Mouse (Mus musculus) hindbrain, embryonic 11.5 days (tissue): ENCODE data around the gene Fgfr2. TPM values are rescaled to one million over a fixed set of nuclear protein-coding genes. Genes with fewer than 3 reads are reported as not detected.

Experiments used
- ATAC-seq: fragments of 200-750 bp; cut with Nextera tagmentation; 2 replicates; pipeline ENCODE4 v1.8.0; 2017; ENCODE audit warnings: mild to moderate bottlenecking, moderate TSS enrichment, moderate library complexity; ENCODE audit not compliant: low FRiP score
- DNase-seq: peaks from one replicate; pipeline ENCODE4 v3.0.0-alpha.2; 2015; ENCODE audit warnings: low spot score
- H3K27ac ChIP-seq: fragments of 300-500 bp; sonication (generic); 2 replicates; pipeline ENCODE4 v1.5.1; 2014; ENCODE audit warnings: mild to moderate bottlenecking, low read depth, low read length
- H3K27me3 ChIP-seq: fragments of 300-500 bp; sonication (generic); 2 replicates; pipeline ENCODE4 v1.6.1; 2014; ENCODE audit warnings: mild to moderate bottlenecking, low read length, moderate library complexity, mixed read lengths; ENCODE audit not compliant: control insufficient read depth, insufficient read depth
- H3K36me3 ChIP-seq: fragments of 300-500 bp; sonication (generic); 2 replicates; pipeline ENCODE4 v1.6.1; 2014; ENCODE audit warnings: mild to moderate bottlenecking, low read length, moderate library complexity, mixed read lengths; ENCODE audit not compliant: control insufficient read depth, insufficient read depth
- H3K4me1 ChIP-seq: fragments of 300-500 bp; sonication (generic); replicated peaks from 2 replicates; pipeline ENCODE4 v1.6.1; 2014; ENCODE audit warnings: low read length, mixed read lengths; ENCODE audit not compliant: control insufficient read depth, insufficient read depth
- H3K4me2 ChIP-seq: fragments of 300-500 bp; sonication (generic); replicated peaks from 2 replicates; pipeline ENCODE4 v1.6.1; 2014; ENCODE audit warnings: mild to moderate bottlenecking, low read depth, low read length
- H3K4me3 ChIP-seq: fragments of 300-500 bp; sonication (generic); 2 replicates; pipeline ENCODE4 v1.5.1; 2014; ENCODE audit warnings: low read depth, low read length
- H3K9ac ChIP-seq: fragments of 300-500 bp; sonication (generic); 2 replicates; pipeline ENCODE4 v1.6.1; 2014; ENCODE audit warnings: low read depth, low read length
- H3K9me3 ChIP-seq: fragments of 300-500 bp; sonication (generic); 2 replicates; pipeline ENCODE4 v1.6.1; 2016; ENCODE audit warnings: low read length; ENCODE audit not compliant: control insufficient read depth
- WGBS: fragments of 180-500 bp; shearing (Covaris S2); extraction: QIAGEN DNeasy Blood & Tissue Kit; methylation state at CpG from one replicate; pipeline ENCODE4 v1.1.7; 2014; 5-methylcytosine and 5-hydroxymethylcytosine counted together
- polyA plus RNA-seq: library from polyadenylated mRNA; unstranded; fragments of >200 nt; fragmentation: Nextera tagmentation; extraction: Ambion mirVana; gene quantifications from 2 replicates; pipeline ENCODE4 v1.2.1, GENCODE M21; 2014

The Fgfr2 gene
- polyA plus RNA-seq, 1 experiment from 2014 or later = 71.3 TPM

DNA sequence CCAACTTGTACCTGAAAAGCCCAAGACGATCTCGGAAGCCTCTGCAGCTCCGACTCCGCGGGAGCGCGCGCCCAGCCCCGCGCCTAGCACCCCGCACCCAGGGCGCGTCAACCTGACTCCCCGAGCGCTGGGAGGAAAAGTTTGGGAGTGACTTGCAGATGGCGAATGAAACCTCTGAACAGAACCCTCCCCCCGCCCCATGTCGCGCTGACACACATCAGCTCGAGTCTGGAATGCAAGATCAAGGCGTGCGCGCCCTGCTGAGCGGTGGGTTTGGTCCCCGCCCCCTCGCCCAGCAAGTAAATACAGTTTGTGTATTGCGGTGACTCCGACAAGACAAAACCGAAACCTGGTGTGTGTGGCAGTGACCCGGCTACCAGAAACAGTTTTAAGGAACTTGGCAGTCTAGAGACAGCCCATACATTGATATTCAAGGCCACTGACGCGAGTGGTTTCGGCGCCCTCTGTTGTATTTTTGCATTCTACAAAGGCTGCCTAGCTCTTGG lies 806.1 kb downstream of the Fgfr2 start, which contains the start of gene Chst15:
TSS of gene Chst15 (minus strand) at position 193 of the 506 bp plus-strand sequence.
- H3K4me3 ChIP-seq = peak within 1 kb of the TSS; percentile 76
- H3K27me3 ChIP-seq = no peaks in the 10 kb centered on the region
- H3K9me3 ChIP-seq = no peaks in the 10 kb centered on the region
- no peaks in the 10 kb centered on the region for H3K36me3 ChIP-seq
- ATAC-seq (peak; percentile 68), DNase-seq (peak; percentile 84)
- peaks cover 10% of the 10 kb centered on the region; the same call in 1 of the 2 replicates for H3K4me1 ChIP-seq
- peak within 1 kb of the TSS; percentile 81 for H3K4me2 ChIP-seq
- H3K27ac ChIP-seq = peak within 1 kb of the TSS; percentile 91
- WGBS = under 1% methylated on average over 34 of the region's 34 CpGs
- H3K9ac ChIP-seq = peak within 1 kb of the TSS; percentile 94

DNA sequence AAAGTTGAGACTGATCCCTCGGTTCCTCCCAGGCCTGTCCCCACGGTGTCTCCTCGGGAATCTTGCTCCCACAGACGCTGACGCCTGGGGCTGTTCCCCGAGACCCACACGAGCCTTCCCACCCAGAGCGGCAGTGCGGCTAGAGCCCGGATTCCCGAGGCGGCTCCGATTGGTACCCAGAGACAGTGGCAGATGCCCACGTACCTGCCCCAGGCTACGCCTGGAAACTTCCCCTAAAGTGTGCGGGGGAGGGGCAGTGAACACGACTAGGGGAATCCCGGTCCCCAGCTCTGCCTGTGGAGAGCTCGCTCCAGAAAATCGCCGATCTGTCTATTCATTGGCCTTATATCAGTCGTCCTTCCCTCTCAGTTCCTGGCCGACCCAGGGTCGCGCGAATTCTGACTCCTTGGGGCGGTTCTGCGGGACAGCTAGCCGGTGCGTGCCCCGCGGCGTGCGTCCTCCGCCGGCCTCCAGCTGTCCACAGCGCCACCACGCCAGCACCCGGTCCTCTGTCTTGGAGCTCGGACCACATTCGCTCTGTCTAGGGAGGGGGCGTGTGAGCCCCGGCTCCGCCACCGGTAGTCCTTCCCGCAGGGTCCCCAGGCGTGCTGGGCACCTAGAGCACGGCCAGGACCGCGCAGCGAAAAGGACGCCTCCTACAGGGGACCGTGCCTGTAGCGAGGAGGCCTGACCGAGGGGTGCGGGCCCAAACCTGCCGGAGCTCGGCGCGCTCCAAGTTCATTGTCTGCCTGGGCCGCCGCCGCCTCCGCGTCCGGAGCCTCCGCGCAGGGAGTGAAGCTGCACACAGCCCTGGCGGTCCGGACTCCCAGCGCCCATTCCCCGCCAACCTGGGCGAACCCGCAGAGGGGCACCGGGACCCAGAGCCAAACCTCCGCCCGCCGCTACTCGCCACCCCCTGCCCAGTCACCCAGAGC lies 806.8 kb downstream of the Fgfr2 start:
- WGBS = under 1% methylated on average over 76 of the region's 79 CpGs
- peak overlapping the region; percentile 76 for H3K4me3 ChIP-seq
- peaks cover 10% of the 10 kb centered on the region; the same call in 1 of the 2 replicates for H3K4me1 ChIP-seq
- peak; percentile 75 for DNase-seq
- H3K27me3 ChIP-seq = no peaks in the 10 kb centered on the region
- no peaks in the 10 kb centered on the region for H3K9me3 ChIP-seq
- H3K36me3 ChIP-seq = no peaks in the 10 kb centered on the region
- peak; percentile 84 for ATAC-seq
- H3K9ac ChIP-seq = peak overlapping the region; percentile 94
- H3K27ac ChIP-seq = peak overlapping the region; percentile 91
- peak overlapping the region; percentile 81 for H3K4me2 ChIP-seq

DNA sequence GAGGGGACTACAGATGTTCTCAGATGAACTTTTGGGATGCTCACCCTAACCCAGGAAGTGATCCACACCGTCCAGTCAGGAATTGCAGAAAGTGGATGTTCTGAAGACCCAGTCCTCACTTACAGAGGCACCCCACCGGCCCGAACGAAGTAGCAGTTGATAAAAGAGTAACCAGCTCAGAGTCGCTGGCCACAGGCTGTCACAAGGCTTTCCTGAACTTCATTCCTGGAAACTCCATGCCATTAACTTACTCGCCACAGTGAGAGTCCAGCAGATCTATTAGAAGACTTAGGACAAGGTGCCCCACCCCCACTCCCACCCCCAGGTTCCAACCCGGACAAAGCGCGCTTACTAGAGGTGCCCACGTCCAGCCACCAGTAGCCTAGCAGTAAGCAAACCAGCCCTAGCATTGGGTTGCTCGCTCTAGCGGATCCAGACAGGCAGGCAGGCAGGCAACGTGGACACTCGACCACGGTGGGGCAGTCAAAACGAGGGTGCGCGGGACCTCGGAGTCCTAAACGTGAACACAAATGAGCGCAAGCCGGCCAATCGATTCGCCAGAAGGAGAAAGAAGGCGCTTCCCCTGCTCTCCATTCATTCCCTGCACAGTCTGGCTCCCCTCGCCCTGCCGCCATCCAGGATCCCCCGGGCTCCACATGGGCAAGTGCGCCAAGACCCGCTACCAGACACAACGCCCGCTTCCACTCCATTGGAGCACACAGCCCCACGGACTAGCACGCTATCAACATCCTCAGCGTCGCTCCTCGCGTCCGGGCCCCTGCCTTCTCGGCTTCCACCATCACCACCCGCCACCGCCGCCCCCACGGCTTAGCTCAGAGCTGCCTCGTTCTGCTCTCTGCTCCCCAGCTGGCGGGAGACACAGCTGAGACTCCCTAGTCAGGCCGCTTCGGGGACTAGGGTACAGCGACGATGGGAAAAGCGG lies 807.7 kb downstream of the Fgfr2 start:
- H3K4me3 ChIP-seq = peak overlapping the region; percentile 76
- peak overlapping the region; percentile 91 for H3K27ac ChIP-seq
- H3K9ac ChIP-seq = peak overlapping the region; percentile 94
- peak; percentile 79 for ATAC-seq
- no peaks in the 10 kb centered on the region for H3K27me3 ChIP-seq
- no peaks in the 10 kb centered on the region for H3K36me3 ChIP-seq
- under 1% methylated on average over 47 of the region's 51 CpGs for WGBS
- H3K4me2 ChIP-seq = peak overlapping the region; percentile 81
- peaks cover 13% of the 10 kb centered on the region; the same call in 1 of the 2 replicates for H3K4me1 ChIP-seq
- DNase-seq = peak; percentile 87
- no peaks in the 10 kb centered on the region for H3K9me3 ChIP-seq

DNA sequence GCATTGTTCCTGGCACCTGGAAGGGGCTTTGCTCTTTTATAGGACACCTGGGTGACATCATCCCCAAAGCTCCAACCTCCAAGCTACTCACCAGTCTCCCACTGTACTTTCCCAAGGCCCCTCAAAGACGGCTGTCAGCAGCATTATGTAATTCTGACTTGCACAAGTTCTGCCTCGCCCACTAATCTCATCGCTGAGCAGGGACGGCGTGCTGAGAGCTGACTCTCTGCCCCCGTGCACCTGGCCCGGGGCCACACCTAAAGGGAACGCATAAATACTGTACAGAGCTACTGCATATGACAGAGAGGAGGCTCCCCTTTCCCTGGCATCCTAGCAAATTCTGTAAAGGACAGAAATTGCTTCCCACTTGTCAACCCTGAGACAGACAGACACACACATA lies 810.8 kb downstream of the Fgfr2 start:
- DNase-seq (no peak), ATAC-seq (no peak)
- no peak overlapping the region for H3K4me2 ChIP-seq
- H3K9me3 ChIP-seq = no peaks in the 10 kb centered on the region
- no peaks in the 10 kb centered on the region for H3K36me3 ChIP-seq
- no peak overlapping the region for H3K27ac ChIP-seq
- H3K4me1 ChIP-seq = peaks cover 8% of the 10 kb centered on the region; the same call in 1 of the 2 replicates
- no peak overlapping the region for H3K4me3 ChIP-seq
- H3K27me3 ChIP-seq = no peaks in the 10 kb centered on the region
- 89% methylated on average over 8 of the region's 8 CpGs for WGBS
- no peak overlapping the region for H3K9ac ChIP-seq

DNA sequence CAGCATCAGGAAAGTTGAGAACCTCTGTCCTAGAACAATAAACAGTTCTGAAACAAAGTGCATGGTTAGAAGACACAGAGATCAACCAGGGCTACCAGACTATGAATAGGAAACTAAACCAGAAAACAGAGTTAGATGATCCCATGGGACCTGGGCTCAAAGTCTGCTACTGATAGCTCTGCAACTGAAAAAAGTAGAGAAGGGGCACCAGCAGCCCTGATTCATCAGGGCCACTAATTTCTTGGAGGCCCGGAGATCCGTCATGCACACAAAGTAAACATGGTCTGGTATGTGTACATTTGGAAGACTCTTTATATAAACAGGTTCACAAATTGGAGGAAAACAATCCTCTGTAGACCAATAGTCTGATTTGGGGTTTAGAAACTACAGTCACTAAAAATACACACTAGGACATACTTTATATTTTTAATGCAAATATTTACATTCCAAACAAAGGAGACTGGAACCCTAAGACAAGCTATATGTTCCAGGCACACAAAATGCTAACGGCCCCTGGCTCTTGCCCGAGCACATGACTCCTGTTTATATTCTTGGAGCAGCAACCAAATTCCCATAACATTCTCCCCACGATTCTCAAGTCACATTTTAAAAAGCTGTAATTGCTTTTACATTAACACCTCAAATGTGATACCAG lies 814.5 kb downstream of the Fgfr2 start:
- WGBS = 71% methylated on average over 5 of the region's 5 CpGs
- DNase-seq (no peak), ATAC-seq (no peak)
- Histone ChIP-seq H3K27ac (no peak overlapping the region), H3K4me2 (no peak overlapping the region), H3K9ac (no peak overlapping the region), H3K36me3 (no peaks in the 10 kb centered on the region), H3K4me3 (no peak overlapping the region), H3K4me1 (peaks cover 5% of the 10 kb centered on the region), H3K9me3 (no peaks in the 10 kb centered on the region), H3K27me3 (no peaks in the 10 kb centered on the region)

DNA sequence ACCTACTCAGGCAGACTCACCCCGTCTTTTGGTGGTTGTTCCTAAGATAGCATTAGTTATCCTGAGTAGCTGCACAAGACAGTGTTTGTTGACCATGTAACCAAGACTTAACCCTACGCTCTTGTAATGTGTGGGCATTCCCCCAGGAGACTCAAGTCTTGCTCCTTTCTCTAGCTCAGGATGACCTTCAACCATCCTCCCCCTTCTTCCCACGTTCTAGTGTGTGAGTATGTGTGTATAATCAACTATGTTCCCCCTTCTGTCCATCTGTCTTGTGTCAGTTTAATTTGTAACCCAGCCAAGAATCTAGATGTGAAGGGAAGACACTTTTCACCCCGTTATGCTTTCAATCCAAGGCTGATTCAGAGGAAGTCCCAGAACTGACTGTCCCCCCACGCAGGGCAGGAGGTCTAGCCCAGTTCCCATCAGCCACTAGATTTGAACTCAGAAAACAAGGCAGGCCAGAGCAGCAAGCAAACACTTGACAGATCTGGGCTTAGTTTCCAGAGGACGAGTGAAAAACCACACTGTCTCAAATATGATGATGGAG lies 815.4 kb downstream of the Fgfr2 start:
- DNase-seq (no peak), ATAC-seq (no peak)
- Histone ChIP-seq H3K4me1 (peaks cover 5% of the 10 kb centered on the region), H3K27ac (no peak overlapping the region), H3K4me2 (no peak overlapping the region), H3K9me3 (no peaks in the 10 kb centered on the region), H3K4me3 (no peak overlapping the region), H3K9ac (no peak overlapping the region), H3K36me3 (no peaks in the 10 kb centered on the region), H3K27me3 (no peaks in the 10 kb centered on the region)
- WGBS = 73% methylated on average over 6 of the region's 6 CpGs

DNA sequence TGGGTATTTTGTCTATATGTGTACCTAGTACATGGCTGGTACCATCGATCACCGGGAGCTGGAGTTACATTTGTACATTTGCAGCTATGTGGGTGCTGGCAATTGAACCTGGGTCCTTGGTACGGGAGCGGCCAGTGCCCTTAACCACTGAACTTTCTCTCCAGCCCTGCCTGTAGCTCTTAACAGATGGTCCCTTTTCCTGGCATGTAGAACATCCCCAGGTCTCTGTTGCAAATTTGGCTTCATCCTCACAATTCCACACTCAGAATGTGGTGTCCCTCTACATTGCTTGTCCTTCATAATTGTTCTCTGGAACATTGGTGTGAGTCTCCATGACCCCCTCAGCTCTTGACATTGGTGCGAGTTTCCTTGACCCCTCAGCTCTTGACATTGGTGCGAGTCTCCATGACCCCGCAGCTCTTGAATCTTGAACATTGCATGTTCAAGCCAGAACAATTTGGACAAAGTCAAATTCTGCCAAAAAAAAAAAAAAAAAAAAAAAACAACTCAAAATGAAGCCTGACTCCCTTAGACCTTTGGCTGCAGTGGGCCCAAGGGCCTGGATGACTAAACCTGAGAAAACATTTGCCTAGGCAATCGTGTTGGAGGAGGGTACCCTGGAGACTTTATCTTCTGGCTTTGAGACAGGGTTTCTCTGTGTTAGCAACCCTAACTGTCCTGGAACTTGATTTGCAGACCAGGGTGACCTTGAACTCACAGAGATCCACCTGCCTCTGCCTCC lies 816.3 kb downstream of the Fgfr2 start:
- Histone ChIP-seq H3K4me2 (no peak overlapping the region), H3K27ac (no peak overlapping the region), H3K4me1 (peaks cover 5% of the 10 kb centered on the region), H3K4me3 (no peak overlapping the region), H3K27me3 (no peaks in the 10 kb centered on the region), H3K9ac (no peak overlapping the region), H3K9me3 (no peaks in the 10 kb centered on the region), H3K36me3 (no peaks in the 10 kb centered on the region)
- no peak for DNase-seq
- ATAC-seq = no peak
- 91% methylated on average over 8 of the region's 8 CpGs for WGBS
